Mouse (Mus musculus): ENCODE data around the gene Hilpda.

- TF ChIP-seq GATA1 (IDR thresholded peaks at IDR 0.05; ENCODE audit: low read length) (no peak), TAL1 (IDR thresholded peaks at IDR 0.05; ENCODE audit: low read length) (no peak)
Measured at GRCm38 (mm10) chr6:29240806-29241205, 31.5 kb upstream of the Hilpda start.
